Mouse (Mus musculus) leukemia stem cell, adult 10-12 weeks (primary cell): Measurements from ENCODE around the gene Hprt. TPM values are rescaled to one million over a fixed set of nuclear protein-coding genes. Genes with fewer than 3 reads are reported as not detected.

Experiments
- polyA plus RNA-seq: library from polyadenylated mRNA; stranded (reverse); fragments of >175 nt; gene quantifications from 2 replicates; pipeline ENCODE4 v1.2.3, GENCODE M21; 2012; ENCODE audit warnings: low replicate concordance

Gene Hprt
- polyA plus RNA-seq = 0.36 and 5.4 TPM in 2 replicates

DNA sequence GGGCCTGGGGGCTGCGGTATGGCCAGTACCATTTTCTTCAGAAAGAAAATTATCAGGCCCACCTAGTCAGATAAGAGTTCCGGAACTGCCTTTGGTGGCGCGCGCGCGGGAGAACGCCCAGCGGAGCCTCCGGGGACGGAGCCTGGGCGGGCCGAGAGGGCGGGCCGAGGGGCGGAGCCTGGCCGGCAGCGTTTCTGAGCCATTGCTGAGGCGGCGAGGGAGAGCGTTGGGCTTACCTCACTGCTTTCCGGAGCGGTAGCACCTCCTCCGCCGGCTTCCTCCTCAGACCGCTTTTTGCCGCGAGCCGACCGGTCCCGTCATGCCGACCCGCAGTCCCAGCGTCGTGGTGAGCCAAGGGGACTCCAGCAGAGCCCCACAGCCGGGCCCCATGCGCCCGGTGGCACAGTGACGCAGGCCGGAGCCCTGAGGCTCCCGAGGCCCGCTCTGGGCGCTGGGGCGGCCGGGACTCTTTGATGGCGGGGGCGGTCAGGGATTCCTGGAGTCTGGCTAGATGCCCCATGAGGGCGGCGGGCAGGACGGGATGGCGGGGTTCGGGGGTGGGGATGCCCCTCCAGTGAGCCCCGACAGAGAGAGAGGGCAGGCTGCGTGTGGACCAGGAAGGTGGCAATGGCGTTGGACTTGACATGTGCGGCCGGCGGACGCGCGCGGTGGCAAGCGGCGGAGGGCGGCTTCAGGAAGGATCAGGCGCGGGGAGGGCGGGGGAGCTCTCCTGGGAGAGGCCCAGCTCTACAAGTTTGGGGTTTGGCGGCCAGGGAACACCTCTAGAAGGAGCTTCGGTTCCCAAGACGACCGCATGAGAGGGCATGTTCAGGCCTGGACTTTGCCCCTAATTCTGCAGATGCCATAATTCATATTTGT lies at the start of gene Hprt:
Gene Hprt (plus strand): TSS at position 233 of the 879 bp plus-strand sequence.

Other genes with a start within 250 kb of the Hprt start
- not detected in 2 replicates for gene Ccdc160, start 196.9 kb upstream of the Hprt start, polyA plus RNA-seq
- 4.9 and 8.5 TPM in 2 replicates for gene Phf6, start 75.9 kb upstream of the Hprt start, polyA plus RNA-seq